Mouse (Mus musculus): Measurements from ENCODE around the gene Gm20388.
A peak's percentile ranks its signal among the peaks of the same experiment; 100 is the strongest.

Gm20388 gene

DNA sequence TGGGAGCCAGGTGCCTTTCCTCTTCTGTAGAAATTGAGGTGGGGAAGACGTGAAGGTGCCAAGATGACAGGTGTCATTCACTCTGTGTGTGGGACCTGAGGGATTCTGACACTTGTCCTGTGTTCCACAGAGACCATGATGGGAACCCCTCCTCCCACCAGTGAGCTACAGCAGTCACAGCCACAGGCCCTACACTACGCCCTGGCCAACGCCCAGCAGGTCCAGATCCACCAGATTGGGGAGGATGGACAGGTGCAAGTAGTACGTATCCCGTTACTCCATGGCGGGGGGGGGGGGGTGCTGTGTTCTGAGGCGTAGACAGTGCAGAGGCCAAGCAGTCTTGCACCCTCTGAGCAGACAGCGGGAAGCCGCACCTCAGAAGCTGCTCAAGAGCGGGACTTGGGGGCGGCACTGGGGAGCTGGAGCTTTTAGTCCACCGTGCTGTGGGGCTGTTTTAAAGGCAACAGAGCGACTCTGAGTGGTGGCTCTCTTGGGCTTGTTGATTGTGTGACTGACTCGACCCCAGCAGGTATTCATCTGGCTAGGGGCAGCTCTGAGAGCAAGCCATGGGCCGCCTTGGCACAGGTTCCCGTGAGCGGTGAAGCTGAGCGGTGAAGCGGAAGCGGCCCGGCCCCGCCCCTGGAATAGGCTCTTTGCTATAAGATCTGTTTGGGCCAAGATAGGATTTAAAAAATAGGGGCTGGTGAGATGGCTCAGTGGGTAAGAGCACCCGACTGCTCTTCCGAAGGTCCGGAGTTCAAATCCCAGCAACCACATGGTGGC, 2095.0 kb downstream of the Gm20388 start:
- no peak for DNase-seq

DNA sequence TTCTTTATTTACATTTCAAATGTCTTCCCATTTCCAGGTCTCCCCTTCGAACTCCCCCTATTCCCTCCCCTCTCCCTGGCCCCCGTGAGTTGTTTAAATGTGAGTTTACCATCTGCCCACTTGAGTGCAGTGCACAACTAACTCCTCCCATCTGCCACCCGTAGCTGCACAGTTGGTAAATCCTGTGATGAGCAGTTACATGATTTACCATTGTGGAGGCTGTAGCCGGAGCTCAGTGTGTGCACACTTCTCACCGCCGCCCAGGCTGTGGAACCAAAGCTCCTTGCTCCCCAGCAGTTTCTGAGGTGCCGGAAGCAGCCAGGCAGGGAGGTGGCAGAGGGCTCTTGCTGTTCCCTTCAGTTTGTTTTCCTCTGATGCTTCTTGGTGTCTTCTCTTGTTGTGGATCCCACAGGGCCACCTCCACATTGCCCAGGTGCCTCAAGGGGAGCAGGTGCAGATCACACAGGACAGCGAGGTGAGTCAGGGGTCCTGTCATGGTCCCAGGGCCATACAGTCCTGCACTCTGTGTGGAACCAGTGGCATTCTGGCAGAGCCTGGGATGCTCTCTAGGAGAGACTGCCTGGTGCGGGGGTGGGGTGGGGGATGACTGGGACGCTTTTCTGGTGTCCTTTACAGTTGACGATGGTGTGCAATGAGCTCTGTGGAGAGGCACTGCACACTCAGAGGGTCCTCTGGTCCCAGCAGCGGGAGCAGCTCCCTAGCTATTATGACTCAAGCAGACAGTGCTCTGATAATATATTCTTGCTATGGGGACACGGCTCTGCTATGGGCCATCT, 2096.2 kb downstream of the Gm20388 start:
- DNase-seq, result no peak

DNA sequence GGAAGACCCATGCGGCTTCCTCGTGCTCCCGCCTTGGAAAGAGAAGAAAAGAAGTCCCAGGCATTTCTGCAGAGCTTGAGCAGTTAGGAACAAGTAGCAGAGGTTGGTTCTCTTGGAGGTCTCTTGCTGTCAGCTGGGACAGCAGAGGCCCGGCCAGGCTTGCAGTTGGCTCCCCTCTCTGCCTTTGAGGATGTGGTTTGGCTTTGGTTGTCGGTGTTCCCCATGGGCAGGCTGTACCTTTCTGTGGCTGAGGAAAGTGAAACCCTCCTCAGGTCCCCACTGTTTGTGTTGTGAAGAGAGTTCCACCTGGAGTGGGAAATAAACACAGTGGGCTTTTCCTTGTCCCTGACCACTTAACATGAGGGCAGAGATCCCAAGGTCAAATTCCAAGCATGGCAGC, 2097.8 kb downstream of the Gm20388 start:
- DNase-seq, result no peak

DNA sequence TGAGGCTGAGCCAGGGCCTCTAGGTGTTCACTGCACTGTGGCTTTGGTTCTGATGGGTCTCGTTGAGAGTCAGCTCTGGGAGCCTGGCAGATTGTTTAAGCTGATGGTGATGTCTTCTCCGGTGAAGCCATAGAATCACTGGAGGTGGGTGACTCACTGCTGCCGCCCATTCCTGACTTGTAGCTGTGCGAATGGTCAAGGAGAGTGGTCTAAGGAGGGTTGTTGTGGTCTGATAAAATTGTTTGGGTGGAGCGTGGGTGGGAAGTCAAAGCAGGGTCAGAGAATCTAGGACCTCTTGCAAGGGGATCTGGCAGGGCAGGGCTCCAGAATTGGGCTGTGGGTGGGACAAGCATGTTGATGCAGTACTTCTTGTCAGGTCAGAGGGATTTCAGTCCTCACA, 2100.0 kb downstream of the Gm20388 start:
- no peak for DNase-seq

DNA sequence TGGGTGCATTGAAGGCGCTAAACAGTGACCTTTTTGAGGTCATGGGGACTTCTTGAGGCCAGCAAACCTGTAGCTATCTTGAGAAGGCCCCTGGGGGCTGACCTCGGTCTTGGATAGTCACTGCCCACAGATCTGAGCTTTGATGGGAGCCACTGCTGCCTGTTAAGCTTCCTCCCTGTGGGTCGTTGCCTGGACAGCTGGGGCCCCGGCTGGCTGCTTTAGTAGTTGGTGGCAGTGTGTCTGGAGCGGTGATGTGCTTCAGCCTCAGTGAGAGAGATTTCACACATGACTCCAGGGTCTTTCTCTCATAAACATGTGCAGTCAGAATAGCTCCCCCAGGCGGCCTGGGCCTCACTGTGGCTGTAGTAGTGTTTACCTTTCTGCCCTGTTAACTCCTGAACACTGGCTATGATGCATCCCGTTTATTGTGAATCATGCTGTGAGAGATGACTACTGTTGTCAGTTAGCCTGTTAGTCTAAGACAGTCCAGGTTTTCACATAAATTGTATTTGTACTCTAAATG, 2100.5 kb downstream of the Gm20388 start:
- no peak for DNase-seq

DNA sequence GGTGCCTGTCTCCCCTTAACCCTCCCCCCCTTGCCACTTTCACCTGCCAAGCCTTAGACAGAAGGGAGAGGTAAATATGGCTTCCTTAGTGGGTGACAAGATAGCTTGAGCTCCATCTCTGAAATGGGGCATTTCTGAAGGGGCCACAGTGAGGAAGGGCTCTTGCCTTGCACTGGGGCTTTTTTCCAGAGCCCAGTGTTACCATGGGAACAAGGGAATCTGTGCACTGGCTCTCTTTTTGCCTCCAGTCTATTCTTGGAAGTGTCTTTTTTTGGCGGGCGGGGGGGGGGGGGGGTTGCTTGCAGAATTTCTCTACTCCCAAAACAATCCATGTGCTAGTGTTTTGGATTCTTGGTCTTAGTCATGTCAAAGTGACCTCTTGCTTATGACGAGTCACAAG, 2104.0 kb downstream of the Gm20388 start:
- DNase-seq, result no peak

DNA sequence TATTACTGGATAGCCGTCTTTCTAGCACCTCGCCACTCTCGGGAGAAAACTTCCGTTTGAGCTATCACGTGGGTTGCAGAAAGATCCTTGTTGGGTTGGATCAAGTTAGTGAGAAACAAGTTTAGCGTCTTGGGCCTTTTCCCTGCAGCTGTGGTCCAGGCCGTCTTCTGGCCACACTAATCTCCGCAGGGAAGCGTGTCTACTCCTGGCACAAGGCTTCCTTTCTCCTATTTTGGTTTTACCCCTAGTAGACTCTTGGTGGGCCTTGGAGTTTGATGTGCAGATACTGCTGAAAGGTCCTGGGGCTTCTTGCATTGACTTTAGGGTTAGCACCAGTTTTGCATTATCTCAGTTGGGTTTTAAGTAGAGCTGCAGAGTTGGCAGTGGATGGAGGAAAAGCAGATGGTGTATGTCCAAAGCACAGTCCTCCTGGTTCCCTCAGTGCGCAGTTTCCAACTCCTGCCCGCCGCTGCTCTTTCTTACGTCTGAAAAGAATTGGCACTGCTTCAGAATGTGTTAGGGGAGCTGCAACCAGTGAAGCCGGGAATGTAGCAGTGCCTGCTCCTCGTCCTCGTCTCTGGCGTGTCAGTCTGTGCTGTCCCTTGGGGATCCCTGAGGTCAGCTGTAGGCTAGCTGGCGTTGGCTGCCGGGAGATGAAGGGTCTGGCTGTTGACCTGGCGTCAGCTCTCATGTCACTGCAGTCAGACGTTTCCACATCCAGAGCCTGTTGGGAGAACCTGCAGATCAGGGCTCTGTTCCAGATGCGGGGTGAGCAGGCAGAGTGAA, 2107.6 kb downstream of the Gm20388 start:
- DNase-seq, result peak; percentile 22

DNA sequence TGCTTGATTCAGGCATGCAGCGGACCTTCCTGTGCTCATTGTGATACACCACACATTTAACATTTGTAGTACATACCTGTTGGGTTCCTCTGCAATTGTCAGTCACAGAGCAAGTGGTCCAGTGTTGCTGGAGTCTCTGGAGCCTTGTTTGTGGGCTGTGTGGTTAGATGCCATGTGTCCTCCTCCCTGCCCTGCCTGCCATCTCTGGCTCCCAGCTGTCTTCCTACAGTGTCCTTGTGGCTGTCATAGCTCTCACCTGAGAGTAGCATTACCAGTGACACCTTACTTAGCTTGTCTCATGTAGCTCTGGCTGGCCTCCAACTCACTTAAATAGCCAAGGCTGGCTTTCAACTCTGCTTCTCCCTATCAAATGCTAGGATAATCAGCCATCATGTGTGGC, 2108.5 kb downstream of the Gm20388 start:
- DNase-seq, result no peak

DNA sequence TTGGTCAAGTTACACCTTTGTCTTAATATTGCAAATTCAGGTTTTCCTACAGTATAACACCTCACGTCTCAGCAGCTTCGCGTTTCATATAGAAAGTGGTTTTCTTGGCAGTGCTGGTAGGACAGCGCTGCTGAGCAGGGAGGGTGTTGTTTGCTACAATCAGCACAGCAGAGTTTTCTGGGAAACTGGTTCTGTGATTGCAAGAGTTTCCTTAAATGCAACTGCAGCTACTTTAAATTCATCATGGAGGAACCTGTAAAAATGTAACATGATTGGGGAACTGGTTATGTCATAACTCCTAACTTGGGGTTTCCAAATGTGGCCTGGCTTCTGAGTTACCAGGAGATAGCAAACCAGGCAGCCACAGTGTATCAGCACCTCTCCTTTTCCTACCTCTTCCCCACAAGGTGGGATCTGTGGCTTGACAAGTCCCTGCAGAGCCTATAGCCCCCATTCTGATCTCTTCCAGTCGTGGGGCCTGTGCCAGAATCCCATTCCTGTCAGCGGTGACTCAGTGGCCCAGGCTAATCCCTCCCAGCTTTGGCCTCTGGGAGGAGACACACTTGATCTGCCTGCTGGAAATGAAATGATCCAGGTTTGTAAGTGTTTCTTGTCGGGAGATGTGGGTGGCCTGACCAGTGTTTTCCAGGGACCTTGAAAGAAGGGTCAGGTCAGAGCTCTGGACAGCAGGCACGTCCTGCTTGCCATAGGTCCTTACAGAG, 2109.6 kb downstream of the Gm20388 start:
- no peak for DNase-seq

DNA sequence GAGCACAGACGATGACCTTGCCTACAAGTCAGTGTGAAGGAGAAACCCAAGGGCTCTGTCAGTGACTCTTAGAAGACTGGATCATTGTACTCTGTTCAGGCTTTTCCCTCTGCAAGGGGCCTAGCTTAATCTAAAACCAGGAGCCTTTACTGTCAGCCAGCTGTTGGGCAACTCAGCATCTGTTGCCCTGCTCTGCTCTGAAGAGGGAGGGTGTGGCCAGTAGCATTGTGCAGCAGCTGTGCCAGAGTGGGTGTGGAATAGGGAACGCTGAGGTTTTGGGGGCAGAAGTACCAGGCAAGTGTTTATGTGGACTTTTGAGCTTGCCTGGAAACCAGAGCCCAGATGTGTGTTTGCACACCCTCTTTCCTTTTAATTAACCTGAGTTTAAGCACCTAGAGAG, 2111.1 kb downstream of the Gm20388 start:
- DNase-seq, result no peak

DNA sequence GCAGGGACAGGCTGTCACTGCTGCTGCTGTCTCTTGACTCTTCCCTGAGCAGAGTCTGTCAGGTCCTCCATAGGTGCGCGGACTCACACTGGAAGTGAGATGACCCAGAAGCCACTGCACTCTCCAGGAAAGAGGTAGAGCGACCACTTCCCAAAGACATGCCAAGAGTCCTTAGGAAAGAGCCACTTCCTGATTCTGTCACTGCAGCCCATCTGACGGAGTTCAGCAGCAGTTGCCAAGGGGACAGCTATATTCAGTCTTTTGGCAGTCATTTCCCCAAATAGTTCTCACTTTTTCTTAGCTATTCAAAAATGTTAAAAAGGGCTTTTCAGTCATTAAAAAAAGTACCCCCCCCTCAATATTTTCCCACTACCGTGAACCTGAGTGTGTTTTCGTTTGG, 2111.6 kb downstream of the Gm20388 start:
- DNase-seq, result no peak

DNA sequence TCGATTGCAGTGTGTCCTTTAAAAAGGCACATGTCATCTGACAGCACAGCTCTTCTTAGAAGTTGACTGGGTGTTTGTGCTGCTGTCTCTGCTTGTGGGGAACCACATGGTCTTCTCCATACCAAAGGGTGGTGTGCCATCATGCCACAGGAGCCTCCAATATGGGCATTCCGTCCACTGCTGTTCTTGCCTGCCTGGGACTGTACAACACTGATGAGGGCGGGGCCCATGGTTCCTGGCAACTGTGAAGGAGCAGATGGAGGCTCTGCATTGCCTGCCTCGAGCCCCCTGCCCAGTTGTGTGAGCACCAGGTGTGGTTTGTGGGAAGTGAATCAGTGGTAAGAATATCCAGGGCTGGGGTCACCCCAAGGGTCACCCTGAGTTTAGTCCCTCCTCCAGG, 2112.1 kb downstream of the Gm20388 start:
- DNase-seq, result no peak

DNA sequence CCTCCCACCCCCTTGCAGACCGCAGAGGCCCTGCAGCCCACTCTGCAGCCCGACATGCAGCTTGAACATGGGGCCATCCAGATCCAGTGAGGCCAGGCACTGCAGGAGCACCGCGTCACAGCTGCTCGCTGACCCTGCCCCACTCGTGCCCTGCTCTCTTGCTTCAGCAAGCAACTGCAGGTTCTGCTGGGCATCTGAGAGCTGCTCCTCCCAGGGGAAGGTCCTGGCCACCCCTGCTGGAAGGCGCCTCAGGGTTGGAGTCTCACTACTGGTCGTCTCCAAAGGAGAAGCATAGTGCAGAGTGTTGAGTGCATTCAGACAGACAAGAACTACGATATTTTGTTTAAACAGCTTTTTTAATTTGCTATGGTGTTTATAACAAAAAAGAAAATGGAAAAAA, 2114.9 kb downstream of the Gm20388 start:
- no peak for DNase-seq

DNA sequence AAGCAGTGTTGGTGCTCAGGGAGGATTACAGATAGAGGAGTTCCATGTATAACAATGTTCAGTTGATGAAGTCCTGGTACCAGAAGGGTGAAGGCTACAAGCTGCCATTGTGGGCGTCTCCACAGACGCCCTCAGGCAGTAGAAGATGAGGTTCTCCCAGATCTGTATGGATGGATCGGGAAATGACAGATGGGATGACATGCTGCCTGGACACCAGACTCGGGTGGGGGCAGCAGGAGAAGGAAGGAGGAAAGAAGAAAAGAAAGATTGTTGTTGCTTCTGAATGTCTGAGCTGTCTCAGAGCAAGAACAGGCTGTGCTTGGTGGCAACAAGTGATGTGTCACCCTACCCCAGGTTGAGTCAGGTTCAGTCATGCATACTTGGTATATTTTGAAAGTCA, 2117.5 kb downstream of the Gm20388 start:
- DNase-seq, result no peak

DNA sequence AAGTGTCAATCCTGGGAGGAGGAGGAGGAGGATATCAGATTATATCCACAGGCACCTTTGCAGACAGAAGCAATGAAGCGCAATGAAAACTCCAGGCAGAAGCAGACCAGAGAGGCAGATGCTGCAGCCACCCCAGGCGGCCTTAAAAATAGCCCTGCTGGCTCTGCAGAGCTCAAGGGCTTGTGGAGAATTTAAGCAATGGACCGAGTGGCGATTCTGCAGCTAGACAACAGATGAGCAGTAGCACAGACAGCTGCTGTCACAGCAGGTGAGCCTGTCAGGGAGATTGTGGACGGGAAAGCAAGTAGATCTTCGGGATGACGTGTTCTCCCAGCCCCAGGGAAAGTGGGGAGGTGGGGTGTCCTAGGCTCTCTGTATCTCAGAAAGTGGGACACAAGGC, 2120.3 kb downstream of the Gm20388 start:
- DNase-seq, result no peak

DNA sequence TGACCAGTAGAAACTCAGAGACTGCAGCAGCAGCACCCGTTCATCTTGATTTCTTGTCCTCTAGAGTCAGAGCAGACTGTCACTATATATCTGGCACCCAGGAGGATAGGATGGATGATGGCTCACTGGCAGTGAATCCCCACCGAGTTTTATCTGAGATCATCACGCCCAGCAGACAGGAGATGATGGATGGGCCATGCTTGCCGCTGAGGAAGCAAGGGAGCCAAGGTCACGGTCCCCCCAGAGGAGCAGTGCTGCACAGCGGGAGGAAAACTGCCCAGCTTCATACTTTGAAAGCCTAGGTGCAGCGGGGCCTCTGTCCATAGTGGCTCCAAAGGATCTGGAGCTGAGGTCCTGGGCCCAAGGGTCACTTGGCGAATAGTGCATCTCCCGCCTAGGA, 2122.1 kb downstream of the Gm20388 start:
- DNase-seq, result peak; percentile 46

DNA sequence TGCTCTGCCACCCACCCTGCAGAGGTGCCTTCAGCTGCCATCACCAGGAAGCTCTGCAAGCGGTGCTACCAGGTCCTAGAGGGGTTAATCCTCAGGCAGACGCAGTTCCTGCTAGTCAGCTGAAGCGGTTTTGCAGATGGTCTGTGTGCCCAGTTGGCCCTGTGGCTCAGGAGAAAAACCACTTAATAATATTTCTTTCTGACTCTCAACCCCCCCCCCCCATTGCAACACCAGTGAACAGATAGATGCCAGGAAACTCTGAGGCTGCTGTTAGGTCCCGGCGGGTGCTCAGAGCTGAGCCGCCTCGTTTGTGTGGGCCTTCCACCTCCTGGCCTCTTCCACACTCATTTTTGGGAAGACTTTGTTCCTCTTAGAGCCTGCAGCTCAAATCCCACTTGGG, 2124.9 kb downstream of the Gm20388 start:
- no peak for DNase-seq

DNA sequence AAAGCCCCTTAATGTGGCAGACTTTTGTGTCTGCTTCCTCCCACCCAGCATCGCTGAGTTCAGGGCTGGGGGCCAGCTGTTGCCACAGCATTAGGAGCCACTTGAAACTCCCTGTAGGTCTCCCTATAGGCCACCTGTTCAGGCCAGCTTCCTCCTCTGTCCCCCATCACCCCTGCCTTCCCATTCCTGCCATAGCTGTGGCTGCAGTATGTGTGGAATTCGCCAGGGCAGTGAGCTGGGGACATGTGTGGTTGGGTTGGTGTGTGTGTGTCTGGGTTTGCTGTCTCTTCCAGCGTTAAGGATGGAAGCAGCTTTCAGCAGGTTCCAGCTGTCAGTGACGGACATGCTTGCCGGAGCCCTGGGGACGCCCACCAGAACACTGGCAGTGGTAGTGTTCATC, 2125.7 kb downstream of the Gm20388 start:
- no peak for DNase-seq

DNA sequence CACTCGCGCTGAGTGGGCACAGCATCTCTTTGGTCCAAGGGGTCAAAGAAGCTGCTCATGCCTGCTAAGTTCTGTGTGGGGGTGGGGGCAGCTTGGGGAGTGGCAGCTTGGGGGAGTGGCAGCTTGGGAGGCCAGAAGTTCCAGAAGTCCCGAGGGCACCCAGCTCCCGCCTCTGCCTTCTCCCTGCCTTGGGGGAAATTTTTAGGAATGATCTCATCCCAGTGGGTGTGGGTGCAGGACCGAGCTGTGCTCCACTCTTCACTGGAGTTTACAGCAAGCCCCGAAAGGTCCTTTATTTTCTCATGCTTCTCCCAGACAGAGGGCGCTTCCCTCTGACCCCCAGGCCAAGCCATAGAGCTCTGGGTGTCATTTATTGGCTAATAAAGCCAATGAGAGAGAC, 2126.6 kb downstream of the Gm20388 start:
- no peak for DNase-seq

DNA sequence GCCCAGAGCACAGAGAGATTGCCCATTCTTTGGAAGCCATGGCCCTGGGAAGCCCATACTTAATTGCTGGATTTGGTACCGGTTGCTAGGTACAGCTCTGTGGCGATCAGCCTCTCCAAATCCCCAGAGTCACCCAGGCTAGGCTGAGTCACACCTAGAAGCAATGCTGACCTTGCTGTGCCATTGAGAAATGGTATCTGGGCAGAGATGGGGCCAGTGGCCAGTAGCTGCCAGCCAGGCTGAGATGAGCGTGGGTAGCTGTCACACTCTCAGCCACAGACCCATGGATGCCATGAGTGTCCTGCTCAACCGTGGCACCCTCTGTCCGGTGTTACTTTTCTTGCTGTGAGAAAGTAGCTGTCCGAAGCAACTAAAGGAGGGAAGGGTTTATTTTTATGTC, 2127.4 kb downstream of the Gm20388 start:
- DNase-seq, result no peak

DNA sequence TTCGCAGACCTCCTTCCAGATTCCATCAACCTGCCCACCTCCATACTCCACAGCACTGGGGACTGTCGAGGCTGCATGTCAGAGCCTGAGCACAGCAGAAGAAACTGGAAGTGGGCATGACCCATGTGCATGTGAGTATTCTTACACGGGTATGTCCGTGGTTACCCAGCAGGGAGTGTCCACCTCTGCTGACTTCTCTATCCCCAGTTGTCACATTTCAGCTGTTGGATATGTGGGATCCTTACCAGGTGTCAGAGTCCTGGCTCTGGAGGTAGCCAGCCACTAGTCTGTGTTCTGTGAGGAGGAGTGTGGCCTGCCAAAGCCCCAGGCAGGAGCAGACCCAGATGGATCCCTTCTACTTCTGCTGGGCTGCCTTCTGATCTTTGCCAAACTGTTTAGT, 2128.8 kb downstream of the Gm20388 start:
- no peak for DNase-seq

DNA sequence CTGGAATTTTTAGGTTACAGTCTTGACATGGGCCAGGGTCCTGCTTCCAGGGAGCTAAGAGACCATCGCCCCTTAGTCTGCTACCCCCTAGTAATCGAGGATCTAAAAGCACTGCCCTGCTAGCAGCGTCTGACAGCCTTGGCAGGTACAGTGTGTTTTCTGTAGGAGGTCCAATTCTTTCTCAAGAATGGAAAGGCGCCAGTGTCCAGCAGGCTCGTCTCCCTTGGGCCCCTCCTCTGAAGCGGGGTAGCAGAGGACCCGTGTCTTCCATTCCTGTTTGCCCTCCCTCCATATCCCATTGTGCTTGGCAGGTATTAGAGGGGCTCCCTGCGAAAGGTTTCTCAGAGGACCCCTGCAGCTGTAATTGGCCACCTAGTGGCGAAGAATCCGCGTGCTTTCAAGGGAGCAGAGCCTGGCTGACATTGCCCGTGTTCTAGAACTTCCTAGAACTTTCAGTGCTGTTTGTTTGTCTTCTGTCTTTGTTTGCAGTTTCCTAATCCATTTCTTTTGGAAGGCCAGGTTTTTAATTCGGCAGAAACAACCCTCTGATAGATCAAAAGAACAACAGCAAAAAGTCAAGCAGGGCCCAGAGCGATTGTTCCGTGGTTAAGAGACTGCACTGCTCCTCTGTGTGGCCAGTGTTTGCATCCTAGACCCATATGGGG, 2136.7 kb downstream of the Gm20388 start:
- DNase-seq, result no peak
